Mouse (Mus musculus): Measurements from ENCODE around the gene Zfp36.

- no peak for TF ChIP-seq EP300 (optimal IDR thresholded peaks at IDR 0.05)
- TF ChIP-seq CTCF (IDR thresholded peaks at IDR 0.05; ENCODE audit: low read depth) = no peak
Measured at GRCm38 (mm10) chr7:28335471-28335870, 44.6 kb downstream of the Zfp36 start.
